Mouse (Mus musculus) ES-E14 (cell line): ENCODE results near the gene Ano10. TPM values are rescaled to one million over a fixed set of nuclear protein-coding genes. Genes with fewer than 3 reads are reported as not detected.

Source experiments
- DNase-seq: peaks from one replicate; pipeline ENCODE4 v3.0.0-alpha.2; 2013; ENCODE audit warnings: low read depth, low spot score
- H3K27ac ChIP-seq: 2 replicates; pipeline ENCODE4 v1.5.1; 2012; ENCODE audit warnings: low read depth, mild to moderate bottlenecking, low read length, moderate library complexity, mixed read lengths; ENCODE audit not compliant: poor library complexity, insufficient read depth, severe bottlenecking
- H3K36me3 ChIP-seq: 2 replicates; pipeline ENCODE4 v1.6.1; 2012; ENCODE audit warnings: mild to moderate bottlenecking, low read length, moderate library complexity, mixed read lengths; ENCODE audit not compliant: control insufficient read depth, poor library complexity, insufficient read depth, severe bottlenecking
- H3K4me1 ChIP-seq, 2 experiments: fragments of 150-350 bp in 1 of 2; sonication (generic) in 1 of 2; 2 replicates each; pipeline ENCODE4 v1.6.1; 2012; ENCODE audit warnings: low read length in 2 of 2, mild to moderate bottlenecking in 1 of 2, mixed read lengths in 1 of 2; ENCODE audit not compliant: control insufficient read depth in 2 of 2, insufficient read depth in 2 of 2, poor library complexity in 1 of 2
- H3K4me3 ChIP-seq, 2 experiments: fragments of 150-350 bp in 1 of 2; sonication (generic) in 1 of 2; 2 replicates each; pipeline ENCODE4 v1.5.1; 2012; ENCODE audit warnings: low read length in 2 of 2, low read depth in 1 of 2, mild to moderate bottlenecking in 1 of 2, mixed read lengths in 1 of 2; ENCODE audit not compliant: insufficient read depth in 1 of 2, poor library complexity in 1 of 2, severe bottlenecking in 1 of 2
- H3K9ac ChIP-seq: 2 replicates; pipeline ENCODE4 v1.6.1; 2012; ENCODE audit warnings: low read depth, mild to moderate bottlenecking, low read length, mixed read lengths; ENCODE audit not compliant: poor library complexity, insufficient read depth, severe bottlenecking
- H3K9me3 ChIP-seq: fragments of 150-350 bp; sonication (generic); 2 replicates; pipeline ENCODE4 v1.6.1; 2012; ENCODE audit warnings: low read depth, mild to moderate bottlenecking, low read length; ENCODE audit not compliant: control insufficient read depth, insufficient read depth
- CHD2 ChIP-seq: IDR thresholded peaks from 2 replicates; pipeline ENCODE4 v1.6.1; 2014; ENCODE audit warnings: mild to moderate bottlenecking, low read depth, low read length, inconsistent platforms
- HCFC1 ChIP-seq: IDR thresholded peaks from 2 replicates; pipeline ENCODE4 v1.6.1; 2012; ENCODE audit warnings: low read length, inconsistent platforms, borderline replicate concordance; ENCODE audit not compliant: insufficient read depth
- MAFK ChIP-seq: IDR thresholded peaks from 2 replicates; pipeline ENCODE4 v1.6.1; 2014; ENCODE audit warnings: mild to moderate bottlenecking, low read depth, low read length, inconsistent platforms; ENCODE audit not compliant: insufficient read depth
- ZC3H11A ChIP-seq: IDR thresholded peaks from 2 replicates; pipeline ENCODE4 v1.6.1; 2012; ENCODE audit warnings: low read depth, mild to moderate bottlenecking, inconsistent platforms, low read length, borderline replicate concordance
- ZNF384 ChIP-seq: IDR thresholded peaks from 2 replicates; pipeline ENCODE4 v1.6.1; 2012; ENCODE audit warnings: low read depth, low read length, inconsistent platforms
- in situ Hi-C, 2 experiments: fragments of 600-800 bp; cut with MboI; formaldehyde crosslinking; loops; one replicate each; pipeline ENCODE4 v1.15.1; 2025; ENCODE audit warnings: low sequenced_read_pairs in 2 of 2, inconsistent platforms in 1 of 2; ENCODE audit not compliant: unreplicated experiment in 2 of 2
- total RNA-seq: library from RNA; depleted of rRNA; stranded (reverse); fragments of 300-350 nt; gene quantifications from 2 replicates; pipeline ENCODE4 v1.2.3, GENCODE M21; 2012

Gene Ano10
- total RNA-seq, 1 experiment: 13.7 TPM

- TF ChIP-seq ZC3H11A: no peak
- TF ChIP-seq CHD2: no peak
- TF ChIP-seq ZNF384: no peak
- TF ChIP-seq MAFK: no peak
- TF ChIP-seq HCFC1: no peak
- Histone ChIP-seq H3K27ac (no peak overlapping the region; the same call in 1 of the 2 replicates), H3K36me3 (no peaks in the 10 kb centered on the region; the same call in 1 of the 2 replicates), H3K4me3 (no peak overlapping the region), H3K4me1 (peaks cover 0 to 3% of the 10 kb centered on the region in 2 experiments; a peak in 2 of 4 replicates), H3K9ac (no peak overlapping the region), H3K9me3 (no peaks in the 10 kb centered on the region)
- in situ Hi-C loops: no loop called here
- peak; percentile 25 for DNase-seq
Observed at GRCm38 (mm10) chr9:122244080-122244799, 50.0 kb downstream of the Ano10 start.

- DNase-seq: no peak
- Histone ChIP-seq H3K4me3 (no peak overlapping the region), H3K9ac (no peak overlapping the region), H3K27ac (no peak overlapping the region), H3K36me3 (no peaks in the 10 kb centered on the region; the same call in 1 of the 2 replicates), H3K9me3 (no peaks in the 10 kb centered on the region), H3K4me1 (peaks cover 0 to 3% of the 10 kb centered on the region in 2 experiments; a peak in 2 of 4 replicates)
- TF ChIP-seq ZNF384 (no peak), CHD2 (no peak), MAFK (no peak), ZC3H11A (no peak), HCFC1 (no peak)
- in situ Hi-C loops: no loop called here
Observed at GRCm38 (mm10) chr9:122243297-122243696, 50.9 kb downstream of the Ano10 start.

- no peak for DNase-seq
- Histone ChIP-seq H3K4me3 (no peak overlapping the region), H3K27ac (no peak overlapping the region), H3K9ac (no peak overlapping the region), H3K36me3 (no peaks in the 10 kb centered on the region; the same call in 1 of the 2 replicates), H3K9me3 (no peaks in the 10 kb centered on the region), H3K4me1 (peaks cover 0 to 3% of the 10 kb centered on the region in 2 experiments; a peak in 2 of 4 replicates)
- in situ Hi-C loops: no loop called here
- no peak for TF ChIP-seq ZNF384
- no peak for TF ChIP-seq ZC3H11A
- TF ChIP-seq CHD2: no peak
- TF ChIP-seq HCFC1: no peak
- no peak for TF ChIP-seq MAFK
Observed at GRCm38 (mm10) chr9:122242856-122243255, 51.4 kb downstream of the Ano10 start.

GRCm38 (mm10) chr9:122241812-122242400 lies 52.3 kb downstream of the Ano10 start:
- in situ Hi-C loops: no loop called here
- DNase-seq: no peak
- TF ChIP-seq ZNF384 (no peak), CHD2 (no peak), MAFK (no peak), HCFC1 (no peak), ZC3H11A (no peak)
- Histone ChIP-seq H3K27ac (no peak overlapping the region), H3K9me3 (no peaks in the 10 kb centered on the region), H3K4me1 (peaks cover 0 to 3% of the 10 kb centered on the region in 2 experiments; a peak in 2 of 4 replicates), H3K9ac (no peak overlapping the region), H3K36me3 (no peaks in the 10 kb centered on the region; the same call in 1 of the 2 replicates), H3K4me3 (no peak overlapping the region)
